Mouse (Mus musculus) cerebellum, adult 2 months (tissue): ENCODE results near the gene Ugt1a6b. TPM values are rescaled to one million over a fixed set of nuclear protein-coding genes. Genes with fewer than 3 reads are reported as not detected.
"Not testable (repeated sequence)": the region's sequence is repeated elsewhere in the genome, so short reads cannot be mapped to it uniquely, and the experiment has no call there.

ENCODE experiments used
- DNase-seq, 2 experiments: peaks; one replicate each; pipeline ENCODE4 v3.0.0; 2021
- H3K27ac ChIP-seq: fragments of 200-500 bp; 2 replicates; pipeline ENCODE4 v1.5.1; 2012; ENCODE audit warnings: low read length, control low read depth, inconsistent platforms; ENCODE audit not compliant: insufficient read depth
- H3K27me3 ChIP-seq: fragments of 200-500 bp; 2 replicates; pipeline ENCODE4 v1.6.1; 2012; ENCODE audit warnings: inconsistent platforms, mild to moderate bottlenecking, low read length, moderate library complexity; ENCODE audit not compliant: control insufficient read depth, insufficient read depth
- H3K4me1 ChIP-seq: fragments of 200-500 bp; 2 replicates; pipeline ENCODE4 v1.6.1; 2011; ENCODE audit warnings: low read length; ENCODE audit not compliant: control insufficient read depth, insufficient read depth
- H3K4me3 ChIP-seq: fragments of 200-500 bp; replicated peaks from 2 replicates; pipeline ENCODE3; 2011; ENCODE audit warnings: mild to moderate bottlenecking, low read depth, low read length, control low read depth; ENCODE audit not compliant: insufficient read depth
- CTCF ChIP-seq: fragments of 200-500 bp; IDR thresholded peaks from 2 replicates; pipeline ENCODE4 v1.5.1; 2011; ENCODE audit warnings: low read depth, mild to moderate bottlenecking, control low read depth, low read length, moderate library complexity, borderline replicate concordance; ENCODE audit not compliant: insufficient read depth
- POLR2A ChIP-seq: fragments of 200-500 bp; IDR thresholded peaks from 2 replicates; pipeline ENCODE4 v1.6.1; 2011; ENCODE audit warnings: low read length, control low read depth, borderline replicate concordance; ENCODE audit not compliant: insufficient read depth
- WGBS: fragments of 180-500 bp; shearing (Covaris S2); methylation state at CpG from one replicate; pipeline ENCODE4 v1.1.7; 2018; 5-methylcytosine and 5-hydroxymethylcytosine counted together
- polyA plus RNA-seq: library from polyadenylated mRNA; depleted of rRNA; stranded (reverse); fragments of >200 nt; gene quantifications from 2 replicates; pipeline ENCODE4 v1.2.3, GENCODE M21; 2012

Gene Ugt1a6b
- polyA plus RNA-seq, 1 experiment: not detected

GRCm38 (mm10) chr1:88133908-88134456, 30.9 kb downstream of the Ugt1a6b start:
- 60% methylated on average over 3 of the region's 3 CpGs for WGBS
- Histone ChIP-seq H3K4me3 (no peak overlapping the region), H3K4me1 (no peaks in the 10 kb centered on the region), H3K27me3 (no peaks in the 10 kb centered on the region), H3K27ac (no peak overlapping the region)
- no peak for DNase-seq
- no peak for TF ChIP-seq CTCF
- TF ChIP-seq POLR2A: no peak

GRCm38 (mm10) chr1:88134457-88135011, 31.5 kb downstream of the Ugt1a6b start, which contains the start of gene Ugt1a6a:
Gene Ugt1a6a (plus strand): TSS chr1:88134809.
- not testable (repeated sequence) for H3K27ac ChIP-seq, H3K27me3 ChIP-seq, H3K4me1 ChIP-seq, H3K4me3 ChIP-seq, DNase-seq
- WGBS: 43% methylated on average over 5 of the region's 5 CpGs

GRCm38 (mm10) chr1:88135229-88135904, 32.3 kb downstream of the Ugt1a6b start:
- not testable (repeated sequence) for H3K27me3 ChIP-seq, H3K27ac ChIP-seq, H3K4me1 ChIP-seq, H3K4me3 ChIP-seq, DNase-seq
- 79% methylated on average over 6 of the region's 6 CpGs for WGBS

- no peaks in the 10 kb centered on the region for H3K27me3 ChIP-seq
- H3K27ac ChIP-seq: no peak overlapping the region
- no peaks in the 10 kb centered on the region for H3K4me1 ChIP-seq
- DNase-seq: no peak
- WGBS: 56% methylated on average over 2 of the region's 2 CpGs
- no peak overlapping the region for H3K4me3 ChIP-seq
- TF ChIP-seq CTCF (no peak), POLR2A (no peak)
These were observed 33.6 kb downstream of the Ugt1a6b start for GRCm38 (mm10) chr1:88136646-88137045.

GRCm38 (mm10) chr1:88137264-88137663, 34.2 kb downstream of the Ugt1a6b start:
- H3K4me3 ChIP-seq: no peak overlapping the region
- TF ChIP-seq CTCF: no peak
- no peak for TF ChIP-seq POLR2A
- WGBS: 86% methylated on average over 3 of the region's 3 CpGs
- no peak for DNase-seq
- H3K27me3 ChIP-seq: no peaks in the 10 kb centered on the region
- H3K4me1 ChIP-seq: no peaks in the 10 kb centered on the region
- H3K27ac ChIP-seq: no peak overlapping the region

GRCm38 (mm10) chr1:88138145-88138544, 35.1 kb downstream of the Ugt1a6b start:
- Histone ChIP-seq H3K4me1 (no peaks in the 10 kb centered on the region), H3K27ac (no peak overlapping the region), H3K4me3 (no peak overlapping the region), H3K27me3 (no peaks in the 10 kb centered on the region)
- WGBS: 95% methylated on average over 1 of the region's 1 CpGs
- TF ChIP-seq CTCF (no peak), POLR2A (no peak)
- no peak for DNase-seq

- 56% methylated on average over 1 of the region's 1 CpGs for WGBS
- not testable (repeated sequence) for H3K27ac ChIP-seq, H3K27me3 ChIP-seq, DNase-seq, H3K4me3 ChIP-seq, H3K4me1 ChIP-seq
These were observed 37.4 kb downstream of the Ugt1a6b start for GRCm38 (mm10) chr1:88140492-88140891.

- H3K4me3 ChIP-seq, H3K27me3 ChIP-seq, H3K27ac ChIP-seq, H3K4me1 ChIP-seq: not testable (repeated sequence)
- DNase-seq: peak; percentile 23 to 50
- peak; percentile 60; the same call in 1 of the 2 replicates for TF ChIP-seq CTCF
- WGBS: 3% methylated on average over 5 of the region's 5 CpGs
These were observed 41.1 kb downstream of the Ugt1a6b start for GRCm38 (mm10) chr1:88143966-88144675.
